32 mouse cellular contexts compared by ENCODE assay signal in genomic region chr12:78643691-78644090, GRCm38 (mm10). TPM values are rescaled to one million over a fixed set of nuclear protein-coding genes. Genes with fewer than 3 reads are reported as not detected.
A peak's percentile ranks its signal among the peaks of the same experiment; 100 is the strongest.
DNase-seq lines count a peak whose midpoint lies in the region; ATAC-seq and TF ChIP-seq lines count a peak whose summit lies in the region.
"Had no signal": no experiment of that assay in that cellular context is flagged by ENCODE, and none has a peak within 500 bp of the region (broad histone marks: within the 10 kb centered on the region; RNA-seq: fewer than 3 reads in every experiment).

No protein-coding gene starts in this region.

- no peak overlapping the region for H3K4me3 ChIP-seq in forebrain, embryonic 16.5 days (replicated peaks; ENCODE audit: low read length)
- no peak overlapping the region for H3K4me3 ChIP-seq in forebrain, embryonic 15.5 days
- H3K4me3 ChIP-seq in midbrain, embryonic 14.5 days (replicated peaks; ENCODE audit: low read depth, low read length): no peak overlapping the region
- H3K4me3 ChIP-seq in midbrain, embryonic 10.5 days: no peak overlapping the region
- H3K4me3 ChIP-seq: embryonic facial prominence, embryonic 15.5 days; gastrocnemius, adult 2 months; heart, embryonic 12.5 days; limb, embryonic 13.5 days; liver, embryonic 12.5 days; myocyte; neural tube, embryonic 12.5 days had no signal

- 56% methylated on average over 2 of the region's 2 CpGs for WGBS in forebrain, embryonic 16.5 days
- 54% methylated on average over 2 of the region's 2 CpGs for WGBS in forebrain, embryonic 15.5 days
- WGBS in midbrain, embryonic 14.5 days: 80% methylated on average over 2 of the region's 2 CpGs
- WGBS in midbrain, embryonic 10.5 days: 82% methylated on average over 2 of the region's 2 CpGs

- no peak overlapping the region for H3K9ac ChIP-seq in forebrain, embryonic 16.5 days (replicated peaks; ENCODE audit: low read depth, low read length)
- no peak overlapping the region for H3K9ac ChIP-seq in forebrain, embryonic 15.5 days (replicated peaks)
- no peak overlapping the region for H3K9ac ChIP-seq in midbrain, embryonic 14.5 days (replicated peaks; ENCODE audit: low read length)
- H3K9ac ChIP-seq: embryonic facial prominence, embryonic 15.5 days; heart, embryonic 12.5 days; hindbrain, embryonic 14.5 days; limb, embryonic 13.5 days; liver, embryonic 12.5 days; liver, postnatal 0 days; neural tube, embryonic 12.5 days had no signal

- no peak overlapping the region for H3K27ac ChIP-seq in forebrain, embryonic 16.5 days (ENCODE audit: low read length)
- no peak overlapping the region for H3K27ac ChIP-seq in forebrain, embryonic 15.5 days (replicated peaks)
- H3K27ac ChIP-seq in midbrain, embryonic 14.5 days (replicated peaks; ENCODE audit: low read depth, low read length): no peak overlapping the region
- H3K27ac ChIP-seq in midbrain, embryonic 10.5 days (replicated peaks): no peak overlapping the region
- H3K27ac ChIP-seq: embryonic facial prominence, embryonic 15.5 days; gastrocnemius, adult 2 months; hindbrain, embryonic 14.5 days; limb, embryonic 13.5 days; liver, embryonic 12.5 days; macrophage; neural tube, embryonic 12.5 days had no signal

- no peaks in the 10 kb centered on the region for H3K4me1 ChIP-seq in forebrain, embryonic 16.5 days (replicated peaks; ENCODE audit: control insufficient read depth, insufficient read depth, low read length)
- H3K4me1 ChIP-seq in forebrain, embryonic 15.5 days: peaks cover 4% of the 10 kb centered on the region; the same call in 1 of the 2 replicates
- H3K4me1 ChIP-seq in midbrain, embryonic 14.5 days (ENCODE audit: control insufficient read depth, insufficient read depth, low read length): no peaks in the 10 kb centered on the region
- H3K4me1 ChIP-seq in midbrain, embryonic 10.5 days: no peaks in the 10 kb centered on the region
- H3K4me1 ChIP-seq: embryonic facial prominence, embryonic 15.5 days; limb, embryonic 13.5 days; liver, embryonic 12.5 days; neural tube, embryonic 12.5 days had no signal

- no peak for TF ChIP-seq POLR2A in brain, embryonic 14.5 days (IDR thresholded peaks at IDR 0.05; ENCODE audit: borderline replicate concordance, extremely low read depth, insufficient read depth, insufficient read length, poor library complexity, severe bottlenecking)

- H3K9me3 ChIP-seq in forebrain, embryonic 16.5 days (ENCODE audit: control insufficient read depth, low read length): no peaks in the 10 kb centered on the region
- H3K9me3 ChIP-seq in forebrain, embryonic 15.5 days: no peaks in the 10 kb centered on the region
- H3K9me3 ChIP-seq in midbrain, embryonic 14.5 days (ENCODE audit: control insufficient read depth, low read length): no peaks in the 10 kb centered on the region
- H3K9me3 ChIP-seq in midbrain, embryonic 10.5 days (replicated peaks): no peaks in the 10 kb centered on the region
- H3K9me3 ChIP-seq: embryonic facial prominence, embryonic 15.5 days; heart, embryonic 12.5 days; limb, embryonic 13.5 days; liver, embryonic 12.5 days; neural tube, embryonic 12.5 days had no signal

- no peaks in the 10 kb centered on the region for H3K36me3 ChIP-seq in forebrain, embryonic 16.5 days (ENCODE audit: control insufficient read depth, insufficient read depth)
- no peaks in the 10 kb centered on the region for H3K36me3 ChIP-seq in forebrain, embryonic 15.5 days
- H3K36me3 ChIP-seq in midbrain, embryonic 14.5 days (ENCODE audit: control insufficient read depth, insufficient read depth, low read length): no peaks in the 10 kb centered on the region
- H3K36me3 ChIP-seq in midbrain, embryonic 10.5 days: no peaks in the 10 kb centered on the region
- H3K36me3 ChIP-seq: embryonic facial prominence, embryonic 15.5 days; heart, embryonic 12.5 days; limb, embryonic 13.5 days; liver, embryonic 12.5 days; neural tube, embryonic 12.5 days had no signal

- no peak overlapping the region for H3K4me2 ChIP-seq in forebrain, embryonic 16.5 days (ENCODE audit: low read length)
- no peak overlapping the region for H3K4me2 ChIP-seq in forebrain, embryonic 15.5 days (replicated peaks)
- H3K4me2 ChIP-seq in midbrain, embryonic 14.5 days (ENCODE audit: low read length): no peak overlapping the region
- H3K4me2 ChIP-seq: embryonic facial prominence, embryonic 15.5 days; heart, embryonic 12.5 days; hindbrain, embryonic 14.5 days; limb, embryonic 13.5 days; liver, embryonic 12.5 days; neural tube, embryonic 12.5 days had no signal

- DNase-seq in midbrain, embryonic 14.5 days: peak; percentile 2
- no peak for DNase-seq in midbrain, embryonic 10.5 days (ENCODE audit: low spot score)
- DNase-seq in brain, embryonic 14.5 days (ENCODE audit: low read depth): peak; percentile 75
- DNase-seq in telencephalon, adult 2 months (ENCODE audit: low read depth, low spot score): peak; percentile 5
- no peak for DNase-seq in liver
- DNase-seq: adrenal gland, postnatal 25 days; cerebellum, adult 8-10 months; gastrocnemius, adult 2 months; gastrocnemius, postnatal 36 days; heart, adult 18-20 months; heart, postnatal 4 days; kidney, adult 11 months; kidney, postnatal 14 days; layer of hippocampus, adult 9-11 months; liver, postnatal 0 days; lung, postnatal 10 days; right cerebral cortex, postnatal 14 days had no signal

- no peaks in the 10 kb centered on the region for H3K27me3 ChIP-seq in forebrain, embryonic 16.5 days (replicated peaks; ENCODE audit: control insufficient read depth, insufficient read depth, low read length)
- no peaks in the 10 kb centered on the region for H3K27me3 ChIP-seq in forebrain, embryonic 15.5 days
- H3K27me3 ChIP-seq in midbrain, embryonic 14.5 days (ENCODE audit: control insufficient read depth, insufficient read depth, low read length): no peaks in the 10 kb centered on the region
- no peaks in the 10 kb centered on the region for H3K27me3 ChIP-seq in midbrain, embryonic 10.5 days (ENCODE audit: low read depth, poor library complexity, severe bottlenecking)
- H3K27me3 ChIP-seq: embryonic facial prominence, embryonic 15.5 days; heart, embryonic 12.5 days; limb, embryonic 13.5 days; liver, embryonic 12.5 days; neural tube, embryonic 12.5 days had no signal

- ATAC-seq in forebrain, embryonic 16.5 days: 0 out of 2 replicates have a peak, but pooled peaks have one; percentile 47
- no peak for ATAC-seq in forebrain, embryonic 15.5 days (replicated peaks)
- no peak for ATAC-seq in midbrain, embryonic 14.5 days (ENCODE audit: low FRiP score, low TSS enrichment)
- ATAC-seq: CD4-positive, CD25-positive, alpha-beta regulatory T cell, adult 4 months; inflammation-experienced regulatory T-cells, adult 6 months; liver, embryonic 12.5 days; liver, postnatal 0 days; midbrain, embryonic 16.5 days had no signal

- TF ChIP-seq CTCF in brain, embryonic 14.5 days (IDR thresholded peaks at IDR 0.05; ENCODE audit: borderline replicate concordance, extremely low read depth, insufficient read depth, insufficient read length): no peak

RNA-seq across cellular contexts. Expression of gene Fam71d, which starts 47.6 kb away (rescaled TPM):
- 0.46 and 0.84 TPM in 2 replicates for polyA plus RNA-seq in forebrain, embryonic 16.5 days (2015; fragmentation: Nextera tagmentation; extraction: Ambion mirVana)
- polyA plus RNA-seq in forebrain, embryonic 15.5 days (2015; fragmentation: Nextera tagmentation; extraction: Ambion mirVana): 0.10 and 0.14 TPM in 2 replicates
- 0.96 TPM in 1 of 2 replicates, not detected in the other for polyA plus RNA-seq in midbrain, embryonic 14.5 days (2014; fragmentation: Nextera tagmentation; extraction: Ambion mirVana)
- polyA plus RNA-seq in midbrain, embryonic 10.5 days (2016; fragmentation: Nextera tagmentation; extraction: Ambion mirVana): not detected in 2 replicates
- polyA plus RNA-seq in brain, embryonic 14.5 days (2012; rRNA removed): 0.45 and 1.3 TPM in 2 replicates
- polyA plus RNA-seq: embryonic facial prominence, embryonic 15.5 days; heart, embryonic 12.5 days; inflammation-experienced regulatory T-cells, adult 6 months; limb, embryonic 13.5 days; liver, embryonic 12.5 days; liver, postnatal 0 days; macrophage; myocyte; neural tube, embryonic 12.5 days; small intestine, adult 2 months; stomach, embryonic 14.5 days had no signal

Comparison
In these comparisons a context has a peak if more than half of its experiments do, and no peak if none do; other contexts are left out.
1. DNase-seq: peak in midbrain, embryonic 14.5 days (single experiment), brain, embryonic 14.5 days (single experiment) and telencephalon, adult 2 months (single experiment); none in midbrain, embryonic 10.5 days (single experiment) and liver (single experiment).